Mouse (Mus musculus): ENCODE results near the gene Slc39a1. TPM values are rescaled to one million over a fixed set of nuclear protein-coding genes. Genes with fewer than 3 reads are reported as not detected.
A peak's percentile ranks its signal among the peaks of the same experiment; 100 is the strongest.
"Not testable (repeated sequence)": the region's sequence is repeated elsewhere in the genome, so short reads cannot be mapped to it uniquely, and the experiment has no call there.

Slc39a1 gene
- total RNA-seq, 2 experiments from 2014 or later: 81.1 to 84.6 TPM

DNA sequence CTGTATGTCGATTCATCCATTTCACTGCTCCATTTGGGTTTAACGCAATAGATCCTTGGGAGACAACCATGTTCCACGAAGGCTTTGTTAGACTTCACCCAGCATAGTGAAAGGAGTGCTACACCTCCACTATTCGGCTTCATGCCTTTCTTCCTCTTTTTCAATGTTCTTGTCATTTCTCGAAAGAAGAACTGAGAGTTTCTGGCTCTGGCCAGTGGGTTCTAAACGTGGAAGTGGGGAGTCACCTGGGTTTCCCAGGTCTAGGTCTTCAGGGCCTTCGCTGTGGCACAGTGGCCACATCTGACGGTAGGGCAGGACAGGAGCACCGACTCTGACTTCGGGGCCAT is 16.7 kb downstream of the Slc39a1 start:
- no peak for DNase-seq (ENCODE audit: low spot score in 2 of 2)

DNA sequence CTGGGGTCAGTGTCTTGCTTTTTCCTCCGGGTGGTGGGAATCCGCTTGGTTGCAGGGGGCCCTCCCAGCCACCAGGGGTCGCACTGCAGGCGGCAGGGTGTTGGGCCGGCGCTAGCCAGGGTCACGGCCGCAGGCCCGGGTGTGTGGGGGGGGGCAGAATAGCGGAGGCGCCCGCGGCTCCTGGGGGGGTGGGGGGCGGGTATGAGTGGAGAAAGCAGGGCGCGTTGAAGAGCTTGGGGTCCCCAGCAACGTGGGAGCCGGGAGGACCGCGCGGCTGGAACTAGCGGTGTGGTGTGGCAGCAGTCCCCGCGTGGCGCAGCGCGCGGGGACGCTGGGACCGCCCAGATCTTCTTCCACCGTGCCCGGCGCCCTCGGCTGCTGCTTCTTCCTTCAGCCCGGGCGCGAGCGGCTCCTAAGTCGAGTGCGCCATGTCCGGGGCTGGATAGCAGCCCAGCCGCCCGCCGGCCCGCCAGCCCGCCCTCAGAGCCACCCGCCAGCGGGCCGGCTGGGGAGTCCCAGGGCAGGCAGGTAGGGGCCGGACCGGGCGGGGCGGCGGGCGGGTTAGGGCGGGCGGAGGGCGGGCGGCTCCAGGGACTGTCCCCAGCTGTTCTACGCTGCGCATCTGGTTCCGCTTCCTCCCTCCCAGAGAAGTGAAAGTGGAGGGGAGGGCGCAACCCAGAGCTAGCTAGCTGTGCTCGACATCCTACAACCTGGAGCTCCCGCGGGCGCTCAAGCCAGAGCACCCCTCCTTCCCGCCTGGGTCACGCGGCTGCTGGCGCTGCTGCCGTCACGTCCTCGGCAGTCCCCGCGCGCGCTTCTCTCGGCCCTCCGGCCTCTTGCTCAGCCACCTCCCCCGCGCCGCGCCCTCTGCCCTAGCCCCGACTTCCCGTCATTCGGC is 17.3 kb downstream of the Slc39a1 start, which contains the start of gene Dennd4b:
Dennd4b (plus strand) TSS at position 152 of the 898 bp plus-strand sequence.
- peak; percentile 95 to 96 for DNase-seq (ENCODE audit: low spot score in 2 of 2)

DNA sequence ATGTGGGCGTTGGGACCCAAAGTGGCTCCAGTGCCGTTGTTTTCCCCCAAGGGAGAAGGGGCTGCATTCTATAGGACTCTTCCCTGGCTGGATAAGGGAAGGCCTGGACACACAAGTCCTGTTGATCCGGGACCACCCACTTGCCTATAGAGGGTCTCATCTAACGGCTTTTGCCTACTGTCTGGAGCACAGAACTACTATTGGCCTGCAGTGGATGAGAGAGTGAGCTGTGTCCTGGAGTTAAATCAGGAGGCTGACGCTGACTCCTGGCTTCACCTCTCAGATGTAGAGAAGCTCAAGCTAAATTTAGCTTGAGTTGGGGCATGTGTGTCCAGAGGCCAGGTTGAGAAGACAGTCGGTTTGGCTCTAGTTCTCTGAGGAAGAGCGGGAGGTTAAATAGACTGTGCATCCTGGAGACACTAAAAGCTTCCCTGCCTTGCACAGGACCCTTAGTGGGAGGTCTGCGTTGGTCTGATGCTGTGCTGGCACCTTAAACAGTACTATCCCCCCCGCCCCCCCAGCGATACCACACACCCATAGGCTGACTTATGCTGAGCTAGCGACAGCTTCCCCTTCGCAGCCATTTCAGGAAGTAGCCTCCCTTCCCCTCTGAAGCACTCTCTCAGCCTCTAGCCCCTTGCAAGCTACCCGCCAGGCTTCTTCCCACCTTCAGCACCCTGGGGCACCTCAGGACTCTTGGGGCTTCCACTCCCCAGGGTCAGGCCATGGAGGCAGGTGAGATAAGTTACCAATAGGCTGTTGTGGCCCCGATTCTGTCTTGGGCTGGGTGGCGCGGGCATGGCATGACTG is 18.2 kb downstream of the Slc39a1 start:
- no peak for DNase-seq (ENCODE audit: low spot score in 2 of 2)

DNA sequence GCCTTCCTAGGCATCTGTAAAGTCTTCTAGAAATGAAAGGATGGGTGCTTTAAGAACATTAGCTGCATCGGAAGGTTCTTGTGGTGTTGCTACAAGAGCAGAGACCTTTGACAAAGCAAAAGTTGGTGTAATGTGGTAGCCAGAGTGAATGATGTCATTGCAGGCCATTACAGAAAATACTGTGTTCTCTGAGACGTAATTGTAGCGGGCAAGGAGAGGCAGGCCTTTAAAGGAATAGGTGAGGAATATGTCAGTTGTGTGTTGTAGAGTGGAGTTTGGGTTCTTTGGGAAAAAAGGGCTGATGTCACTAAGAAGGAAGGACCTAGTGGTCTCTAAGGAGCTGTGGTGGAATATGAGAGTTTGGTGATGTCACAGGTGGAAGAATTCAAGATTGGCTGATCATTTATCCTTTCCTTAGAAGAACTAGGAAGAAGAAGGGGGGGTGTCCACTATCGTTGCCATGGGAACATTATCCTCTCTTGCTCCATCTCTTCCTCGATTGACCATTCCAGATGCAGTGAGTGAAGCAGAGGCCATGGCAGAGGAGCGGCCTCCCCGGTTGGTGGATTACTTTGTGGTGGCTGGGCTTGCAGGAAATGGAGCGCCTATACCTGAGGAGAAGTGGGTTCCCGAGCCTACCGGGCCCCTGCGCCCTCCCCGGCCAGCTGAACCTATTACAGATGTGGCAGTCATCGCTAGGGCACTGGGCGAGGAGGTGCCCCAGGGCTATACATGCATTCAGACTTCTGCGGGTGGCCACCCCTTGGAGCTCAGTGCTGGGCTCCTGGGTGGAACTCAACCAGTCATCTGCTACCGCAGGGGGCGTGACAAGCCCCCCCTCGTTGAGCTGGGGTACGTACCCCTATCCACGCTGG is 19.2 kb downstream of the Slc39a1 start:
- no peak for DNase-seq (ENCODE audit: low spot score in 2 of 2)

DNA sequence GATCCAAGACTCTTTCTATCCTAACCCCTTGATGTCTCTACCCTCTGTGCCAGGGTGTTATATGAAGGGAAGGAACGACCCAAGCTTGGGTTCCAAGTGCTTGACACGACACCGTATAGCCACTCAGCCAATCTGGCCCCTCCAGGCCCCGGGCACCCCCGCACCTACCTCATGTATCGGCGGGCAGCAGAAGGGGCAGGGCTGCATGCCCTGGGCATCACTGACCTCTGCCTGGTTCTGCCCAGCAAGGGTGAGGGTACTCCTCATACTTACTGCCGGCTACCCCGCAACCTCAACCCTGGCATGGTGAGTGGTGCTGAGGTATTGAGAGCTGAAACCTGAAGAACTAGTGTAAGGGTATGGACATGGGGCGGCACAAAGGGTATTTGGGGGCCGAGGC is 20.2 kb downstream of the Slc39a1 start:
- no peak for DNase-seq (ENCODE audit: low spot score in 2 of 2)

DNA sequence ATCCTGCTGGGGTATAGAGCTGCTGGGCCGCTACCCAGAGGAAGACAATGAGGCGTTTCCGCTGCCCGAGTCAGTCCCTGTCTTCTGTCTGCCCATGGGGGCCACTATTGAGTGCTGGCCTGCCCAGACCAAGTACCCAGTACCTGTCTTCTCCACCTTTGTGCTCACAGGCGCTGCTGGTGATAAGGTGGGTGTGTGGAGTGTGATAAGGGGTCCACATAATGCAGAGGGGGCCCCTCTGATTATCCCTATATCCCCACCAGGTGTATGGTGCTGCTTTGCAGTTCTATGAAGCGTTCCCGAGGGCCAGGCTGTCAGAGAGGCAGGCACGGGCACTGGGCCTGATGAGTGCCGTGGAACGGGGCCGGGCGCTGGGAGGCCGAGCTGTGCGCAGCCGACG is 21.0 kb downstream of the Slc39a1 start:
- DNase-seq (ENCODE audit: low spot score in 2 of 2): no peak

DNA sequence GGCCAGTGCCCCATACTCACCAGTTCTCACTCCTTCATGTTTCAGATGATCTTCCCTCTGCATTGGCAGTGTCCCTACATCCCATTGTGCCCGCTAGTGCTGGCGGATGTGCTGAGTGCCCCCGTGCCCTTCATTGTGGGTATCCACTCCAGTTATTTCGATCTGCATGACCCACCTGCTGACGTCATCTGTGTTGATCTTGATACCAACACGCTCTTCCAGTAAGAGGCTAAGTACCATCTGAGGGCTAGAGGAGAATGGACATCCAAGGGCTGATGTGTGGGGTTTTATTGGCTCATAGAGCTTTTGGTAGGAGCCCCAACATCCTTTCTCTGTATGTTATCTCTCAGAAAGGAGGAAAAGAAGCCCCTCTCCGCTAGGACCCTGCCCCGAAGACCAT is 22.8 kb downstream of the Slc39a1 start:
- DNase-seq (ENCODE audit: low spot score in 2 of 2): no peak

DNA sequence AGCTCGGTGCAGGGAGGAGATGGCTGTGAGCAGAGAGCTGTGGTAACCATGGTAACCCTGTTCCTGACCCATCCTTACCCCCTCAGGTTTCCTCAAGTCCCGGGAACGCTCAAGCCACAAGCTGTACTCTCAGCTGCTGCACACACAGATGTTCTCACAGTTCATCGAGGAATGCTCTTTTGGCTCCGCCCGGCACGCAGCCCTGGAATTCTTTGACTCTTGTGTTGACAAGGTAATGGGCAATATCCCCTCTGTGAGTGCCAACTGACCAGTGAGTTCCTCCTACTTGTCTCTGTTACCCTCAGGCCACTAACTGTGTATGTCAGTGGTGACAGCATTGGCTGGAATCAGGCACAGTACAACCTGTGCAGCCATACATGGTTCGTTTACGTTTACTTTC is 24.2 kb downstream of the Slc39a1 start:
- DNase-seq (ENCODE audit: low spot score in 2 of 2): no peak

DNA sequence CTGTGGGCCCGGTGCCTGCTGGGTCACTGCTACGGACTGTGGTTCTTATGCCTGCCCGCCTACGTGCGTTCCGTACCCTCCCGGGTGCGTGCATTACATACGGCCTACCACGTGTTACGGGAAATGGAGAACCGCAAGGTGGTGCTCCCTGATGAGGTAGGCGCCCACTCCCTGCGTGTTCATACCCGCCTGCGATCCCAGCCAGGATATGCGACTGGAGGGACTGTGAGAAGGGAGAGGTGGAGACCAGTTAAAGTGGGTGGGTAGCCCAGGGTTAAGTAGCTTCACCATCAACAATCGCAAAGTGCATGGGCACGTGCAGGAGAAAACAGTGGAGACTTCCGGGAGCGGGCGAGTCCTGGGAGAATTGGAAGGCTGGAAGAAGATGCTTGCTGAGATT is 25.9 kb downstream of the Slc39a1 start:
- DNase-seq (ENCODE audit: low spot score in 2 of 2): no peak

DNA sequence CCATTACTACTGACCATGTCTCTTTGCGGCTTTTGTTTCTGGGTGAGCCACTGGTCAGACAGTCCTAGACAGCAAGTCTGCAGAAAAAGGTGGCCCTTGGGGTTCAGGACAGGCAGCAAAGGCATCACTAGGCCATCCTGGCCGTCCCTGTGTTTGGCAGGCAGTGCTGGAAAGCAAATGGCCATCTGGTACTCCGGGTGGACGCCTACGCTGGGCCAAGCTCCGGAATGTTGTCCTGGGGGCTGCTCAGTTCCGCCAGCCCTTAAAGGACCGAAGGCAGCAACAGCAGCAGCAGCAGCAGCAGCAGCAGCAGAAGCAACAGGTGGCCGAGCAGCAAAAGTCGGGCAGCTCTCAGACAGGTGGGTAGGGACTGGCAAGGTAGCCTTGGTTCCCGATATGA is 27.3 kb downstream of the Slc39a1 start:
- DNase-seq (ENCODE audit: low spot score in 2 of 2): no peak

DNA sequence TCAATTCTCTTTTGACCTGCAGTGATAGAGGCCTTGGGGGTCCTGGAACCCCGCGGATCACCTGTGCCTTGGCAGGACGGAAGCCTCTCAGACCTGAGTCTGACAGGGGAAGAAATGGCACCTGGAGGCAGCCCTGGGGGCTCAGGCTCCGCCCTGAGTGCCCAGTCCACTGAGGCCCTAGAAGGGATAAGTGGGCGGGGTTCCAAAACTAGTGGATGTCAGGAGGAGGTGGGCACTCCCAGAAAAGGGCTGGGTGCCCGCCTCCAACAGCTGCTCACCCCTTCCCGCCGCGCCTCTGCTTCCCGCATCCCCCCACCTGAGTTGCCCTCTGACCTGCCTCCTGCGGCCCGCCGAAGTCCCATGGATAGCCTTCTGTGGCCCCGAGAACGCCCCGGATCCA is 28.9 kb downstream of the Slc39a1 start:
- DNase-seq (ENCODE audit: low spot score in 2 of 2): no peak

DNA sequence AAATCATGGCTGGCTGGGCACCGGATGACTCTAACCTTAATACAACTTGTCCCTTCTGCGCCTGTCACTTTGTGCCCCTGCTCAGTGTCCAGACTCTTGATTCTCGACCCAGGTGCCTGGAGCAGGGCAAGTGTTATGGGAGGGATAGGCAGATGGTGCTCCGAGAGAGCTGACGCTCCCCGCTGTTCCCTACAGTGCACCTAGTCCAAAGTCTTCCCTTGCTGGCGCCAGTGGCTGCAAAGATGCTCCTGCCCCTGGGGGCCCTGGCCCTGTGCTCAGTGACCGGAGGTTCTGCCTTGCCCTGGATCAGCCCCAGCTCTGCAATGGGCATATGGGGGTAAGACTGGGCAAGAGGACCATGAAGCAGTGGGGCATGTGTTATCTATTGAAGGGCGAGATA is 29.8 kb downstream of the Slc39a1 start:
- DNase-seq (ENCODE audit: low spot score in 2 of 2): no peak

DNA sequence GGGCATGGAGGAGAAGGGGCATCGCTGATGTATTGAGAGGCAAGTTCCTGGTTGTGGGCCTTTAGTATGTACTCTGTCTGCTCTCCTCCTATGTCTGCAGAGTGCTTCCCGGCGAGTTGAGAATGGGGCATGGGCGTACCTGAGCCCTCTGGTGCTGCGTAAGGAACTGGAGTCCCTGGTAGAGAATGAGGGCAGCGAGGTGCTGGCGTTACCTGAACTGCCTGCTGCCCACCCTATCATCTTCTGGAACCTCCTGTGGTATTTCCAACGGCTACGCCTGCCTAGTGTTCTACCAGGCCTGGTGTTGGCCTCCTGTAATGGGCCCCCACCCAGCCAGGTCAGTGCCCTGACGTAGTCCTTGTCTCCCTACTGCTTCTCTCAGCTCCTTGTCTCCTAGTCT is 30.2 kb downstream of the Slc39a1 start:
- DNase-seq (ENCODE audit: low spot score in 2 of 2): no peak

DNA sequence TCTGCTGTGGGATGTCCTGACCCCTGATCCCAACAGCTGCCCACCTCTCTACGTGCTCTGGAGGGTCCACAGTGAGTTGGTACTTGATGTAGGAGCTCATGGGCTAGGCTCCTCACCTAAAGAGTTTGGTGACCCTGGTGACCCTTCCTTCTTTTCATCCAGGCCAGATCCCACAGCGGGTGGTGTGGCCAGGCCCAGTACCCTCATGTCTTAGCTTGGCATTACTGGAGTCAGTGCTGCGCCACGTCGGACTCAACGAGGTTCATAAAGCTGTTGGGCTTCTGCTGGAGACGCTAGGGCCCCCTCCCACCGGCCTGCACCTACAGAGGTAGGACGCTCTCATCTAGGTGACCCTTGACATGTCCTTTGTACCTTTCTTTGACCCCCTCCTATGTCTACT is 31.2 kb downstream of the Slc39a1 start:
- DNase-seq (ENCODE audit: low spot score in 2 of 2): no peak

DNA sequence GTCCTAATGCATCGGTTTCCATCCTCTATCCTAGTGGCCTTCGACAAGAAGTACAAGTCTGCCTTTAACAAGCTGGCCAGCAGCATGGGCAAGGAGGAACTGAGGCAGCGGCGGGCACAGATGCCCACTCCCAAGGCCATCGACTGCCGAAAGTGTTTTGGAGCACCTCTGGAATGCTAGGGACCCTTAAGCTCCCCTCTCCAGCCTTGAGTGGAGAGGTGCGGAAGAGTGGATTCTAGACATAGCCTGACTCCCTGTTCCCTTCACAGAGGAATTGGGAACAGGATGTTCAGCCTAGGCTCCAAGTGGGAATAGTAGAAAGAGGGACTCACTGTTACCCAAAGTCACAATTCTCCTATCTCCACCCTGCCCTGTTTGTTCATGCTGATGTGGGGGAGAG is 31.8 kb downstream of the Slc39a1 start:
- no peak for DNase-seq (ENCODE audit: low spot score in 2 of 2)

DNA sequence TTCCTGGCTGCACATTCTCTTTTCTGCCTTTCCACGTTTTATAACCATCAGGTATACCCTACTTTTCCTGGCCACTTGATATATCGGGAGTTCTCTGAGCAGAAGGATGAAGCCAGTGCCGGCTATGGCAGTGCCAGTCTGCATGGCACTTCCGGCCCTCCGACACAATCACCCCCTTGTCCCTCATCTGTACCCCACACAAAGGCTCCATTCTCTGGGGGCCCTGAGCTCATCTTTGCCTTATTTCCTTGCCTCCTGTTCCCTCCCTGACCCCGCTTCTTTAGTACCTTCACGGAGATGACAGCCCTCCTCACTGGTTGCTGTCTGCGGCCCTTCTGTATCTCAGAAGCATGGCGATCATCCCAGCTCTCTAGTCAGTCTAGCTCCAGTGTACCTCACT is 32.7 kb downstream of the Slc39a1 start:
- no peak for DNase-seq (ENCODE audit: low spot score in 2 of 2)

DNA sequence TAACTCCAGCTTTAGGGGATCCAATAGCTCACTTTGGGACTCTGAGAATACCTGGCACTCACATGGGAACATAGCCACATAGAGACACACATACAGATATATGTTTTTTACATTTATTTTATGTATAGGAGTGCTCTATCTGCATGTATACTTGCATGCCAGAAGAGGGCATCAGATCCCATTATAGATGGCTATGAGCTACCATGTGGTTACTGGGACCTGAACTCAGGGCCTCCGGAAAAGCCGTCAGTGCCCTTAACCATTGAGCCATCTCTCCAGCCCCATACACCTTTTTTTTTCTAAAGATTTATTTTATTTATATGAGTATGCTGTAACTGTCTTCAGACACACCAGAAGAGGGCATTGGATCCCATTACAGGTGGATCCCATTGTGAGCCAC is 36.2 kb downstream of the Slc39a1 start:
- no peak for DNase-seq (ENCODE audit: low spot score in 2 of 2)

DNA sequence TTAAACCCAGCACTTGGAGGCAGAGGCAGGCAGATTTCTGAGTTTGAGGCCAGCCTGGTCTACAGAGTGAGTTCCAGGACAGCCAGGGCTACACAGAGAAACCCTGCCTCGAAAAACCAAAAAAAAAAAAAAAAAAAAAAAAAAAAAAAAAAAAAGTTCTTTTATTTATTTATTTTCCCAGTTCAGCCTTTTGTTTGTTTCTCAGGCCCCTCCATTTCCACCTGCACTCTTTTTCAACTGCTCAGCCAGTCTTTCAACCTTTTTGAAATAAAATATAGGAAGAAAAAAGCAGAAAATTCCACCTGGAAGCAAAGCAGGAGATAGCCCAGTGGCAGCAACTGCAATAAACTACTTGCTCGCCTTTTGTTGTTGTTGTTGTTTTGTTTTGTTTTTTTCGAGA is 41.4 kb downstream of the Slc39a1 start:
- DNase-seq (ENCODE audit: low spot score in 2 of 2): not testable (repeated sequence)

DNA sequence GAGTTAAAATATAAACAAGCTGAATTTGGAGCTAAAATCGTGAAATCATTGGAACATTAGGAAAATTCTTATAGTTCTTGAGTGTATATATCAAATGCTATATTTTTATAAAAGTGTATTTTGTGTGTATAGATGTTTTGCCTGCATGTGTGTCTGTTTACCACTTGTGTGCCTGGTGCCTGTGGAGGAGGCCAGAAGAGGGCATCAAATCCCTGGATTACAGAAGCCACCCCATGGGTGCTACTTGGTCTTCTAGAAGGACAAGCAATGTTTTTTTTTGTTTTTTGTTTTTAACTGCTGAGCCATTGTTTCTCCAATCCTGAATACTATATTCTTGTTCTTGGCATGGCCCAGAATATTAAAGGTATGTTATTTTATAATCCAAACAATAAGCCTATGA is 42.6 kb downstream of the Slc39a1 start:
- DNase-seq (ENCODE audit: low spot score in 2 of 2): no peak

DNA sequence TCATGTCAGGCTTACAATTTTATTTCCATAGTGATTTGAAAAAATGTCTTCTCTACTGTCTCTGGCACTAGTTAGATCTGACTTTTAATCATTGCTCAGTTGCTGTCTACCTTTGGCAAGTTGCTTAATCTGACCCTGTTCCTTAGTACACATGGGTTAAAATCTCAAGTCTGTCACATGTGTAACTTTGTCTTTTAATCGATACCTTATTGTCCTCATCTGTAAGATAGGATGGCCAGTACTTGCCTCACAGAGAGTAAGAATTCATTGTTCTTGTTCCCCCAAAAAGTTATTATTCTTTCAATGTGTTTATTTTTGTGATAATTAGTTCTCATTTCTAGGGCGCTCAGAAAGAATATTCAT is 44.0 kb downstream of the Slc39a1 start:
- DNase-seq (ENCODE audit: low spot score in 2 of 2): no peak

Data from gastrocnemius, postnatal 4 days (tissue).